Mouse (Mus musculus): Measurements from ENCODE around the gene Rab6a.

Rab6a gene

DNA sequence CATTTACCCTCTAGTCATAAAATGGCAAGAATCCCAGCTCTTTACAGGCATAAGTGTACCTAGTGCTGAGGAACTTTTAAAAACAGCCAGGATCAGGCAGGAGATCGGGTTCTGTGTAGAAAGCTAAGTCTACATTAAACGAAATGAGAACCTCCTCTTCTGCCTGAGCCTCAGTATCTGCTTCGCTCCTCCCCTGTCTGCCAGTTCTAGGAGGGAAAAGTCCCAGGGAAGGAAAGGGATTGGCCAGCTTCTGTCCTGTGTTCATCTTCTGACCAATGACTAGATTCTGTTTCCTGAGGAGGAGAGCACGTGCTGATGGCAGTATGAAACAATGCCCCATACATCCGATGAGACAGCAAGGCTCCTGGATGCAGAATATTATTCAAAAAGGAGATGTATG lies 73.9 kb downstream of the Rab6a start:
- DNase-seq (ENCODE audit: low spot score in 2 of 2), result no peak

GRCm38 (mm10) chr7:100683241-100683640 lies 76.0 kb downstream of the Rab6a start:
- DNase-seq (ENCODE audit: low spot score in 2 of 2), result no peak

DNA sequence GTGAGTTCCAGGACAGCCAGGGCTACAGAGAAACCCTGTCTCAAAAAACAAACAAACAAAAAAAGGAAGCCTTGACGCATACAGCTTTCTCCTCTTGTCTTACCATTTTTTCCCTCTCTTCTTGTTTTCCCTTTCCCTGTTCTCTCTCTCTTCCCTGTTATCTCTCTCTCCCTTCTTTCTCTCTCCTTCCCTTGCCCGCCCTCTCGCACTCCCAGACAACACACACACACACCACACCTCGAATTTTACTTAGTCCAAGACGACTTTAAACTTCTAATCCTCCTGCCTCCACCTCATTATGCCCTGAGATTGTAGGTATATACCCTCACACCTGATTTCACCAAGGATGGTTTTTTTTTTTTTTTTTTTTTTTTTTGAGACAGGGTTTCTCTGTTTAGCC lies 76.9 kb downstream of the Rab6a start:
- DNase-seq (ENCODE audit: low spot score in 2 of 2), result no peak

DNA sequence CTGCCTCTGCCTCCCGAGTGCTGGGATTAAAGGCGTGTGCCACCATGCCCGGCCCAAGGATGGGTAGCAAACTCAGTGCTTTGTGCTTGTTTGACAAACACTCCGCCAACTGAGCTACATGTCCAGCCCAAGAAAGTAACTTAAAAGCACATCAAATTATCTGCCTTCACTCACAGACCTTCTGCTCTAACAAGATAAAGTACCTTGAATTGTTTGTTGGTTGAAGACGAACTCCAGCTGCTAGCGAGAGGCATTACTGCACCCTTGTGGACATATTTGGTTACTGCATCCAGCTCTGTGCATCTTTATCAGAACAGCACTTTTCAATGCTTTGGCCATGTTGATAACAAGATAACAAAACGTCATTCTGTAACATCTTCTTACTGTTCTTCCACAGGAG lies 77.3 kb downstream of the Rab6a start:
- peak; percentile 37 to 56 for DNase-seq (ENCODE audit: low spot score in 2 of 2)

- peak; percentile 65 to 67 for DNase-seq (ENCODE audit: low spot score in 2 of 2)
These were observed 78.1 kb downstream of the Rab6a start for GRCm38 (mm10) chr7:100685061-100686030.

DNA sequence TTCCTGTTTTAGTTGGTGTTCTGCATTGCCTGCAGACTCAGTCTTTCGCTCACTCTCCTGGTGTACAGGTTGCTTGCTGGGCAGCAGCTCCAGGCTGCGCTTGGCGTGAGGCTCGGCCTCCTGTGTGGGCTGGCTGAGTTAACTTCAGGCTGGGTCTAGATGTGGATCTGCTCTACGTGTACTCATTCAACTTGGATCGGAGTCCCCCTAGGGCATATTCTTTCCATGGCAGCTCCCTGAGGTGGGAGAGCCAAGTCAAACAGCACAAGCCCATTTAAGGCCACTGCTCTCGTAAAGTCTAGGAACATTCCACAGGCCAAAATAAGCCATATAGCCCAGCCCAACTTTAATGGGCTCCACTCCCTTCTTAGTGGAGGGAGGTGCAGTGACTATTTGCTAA lies 81.3 kb downstream of the Rab6a start:
- no peak for DNase-seq (ENCODE audit: low spot score in 2 of 2)
